Mouse (Mus musculus) adrenal gland, adult 2 months (tissue): ENCODE measurements around the gene Prpf19. TPM values are rescaled to one million over a fixed set of nuclear protein-coding genes. Genes with fewer than 3 reads are reported as not detected.

Experiments
- DNase-seq: peaks from one replicate; pipeline ENCODE4 v3.0.0; 2021
- polyA plus RNA-seq: library from polyadenylated mRNA; depleted of rRNA; stranded (reverse); fragments of >200 nt; gene quantifications from 2 replicates; pipeline ENCODE4 v1.2.3, GENCODE M21; 2012
- total RNA-seq, 2 experiments: library from RNA; stranded (reverse); gene quantifications; 2 replicates each; pipeline ENCODE4 v1.2.3; 2021

The Prpf19 gene
- total and polyA plus RNA-seq, 3 experiments, result 143 to 410 (median 184) TPM

GRCm38 (mm10) chr19:10892201-10892600, 2.8 kb upstream of the Prpf19 start:
- DNase-seq, result no peak

DNA sequence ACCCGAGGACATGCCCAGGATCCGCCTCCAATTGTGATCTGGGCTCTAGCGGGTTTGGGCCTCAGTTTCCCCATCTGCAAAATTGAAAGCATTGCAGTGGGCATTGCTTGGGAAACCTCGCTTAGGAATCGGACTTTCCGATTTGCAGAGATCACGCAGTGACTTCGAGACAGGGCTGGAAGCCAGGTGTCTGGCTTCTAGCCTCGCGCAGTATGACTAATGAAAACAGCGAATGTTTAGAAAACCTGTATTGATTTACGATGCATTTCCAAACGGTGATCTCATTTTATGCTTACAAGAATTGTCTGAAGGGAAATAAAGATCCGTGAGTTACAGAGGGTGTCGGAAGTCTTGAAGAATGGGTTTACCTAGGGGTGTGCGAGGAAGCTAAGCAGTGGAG, 677 bp downstream of the Prpf19 start:
- peak; percentile 70 for DNase-seq

DNA sequence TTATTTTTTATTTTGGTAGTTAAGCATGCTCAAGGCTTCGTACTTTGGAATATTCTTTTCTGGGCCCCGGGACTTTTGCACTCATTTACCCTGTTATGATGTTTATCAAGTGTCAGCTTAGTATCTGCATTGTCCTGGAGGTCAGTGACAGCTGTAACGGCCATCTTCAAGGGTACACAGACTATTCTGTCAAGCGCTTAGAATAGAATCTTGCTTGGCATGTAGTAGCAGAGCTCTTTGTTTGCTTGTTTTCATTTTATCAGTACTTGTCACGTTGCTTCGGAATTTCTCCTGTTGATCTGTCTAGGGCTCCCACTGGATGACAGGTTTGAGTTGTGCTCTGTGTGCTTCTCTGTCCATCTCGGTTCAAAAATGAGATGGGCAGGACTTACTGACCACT, 1.8 kb downstream of the Prpf19 start:
- no peak for DNase-seq

DNA sequence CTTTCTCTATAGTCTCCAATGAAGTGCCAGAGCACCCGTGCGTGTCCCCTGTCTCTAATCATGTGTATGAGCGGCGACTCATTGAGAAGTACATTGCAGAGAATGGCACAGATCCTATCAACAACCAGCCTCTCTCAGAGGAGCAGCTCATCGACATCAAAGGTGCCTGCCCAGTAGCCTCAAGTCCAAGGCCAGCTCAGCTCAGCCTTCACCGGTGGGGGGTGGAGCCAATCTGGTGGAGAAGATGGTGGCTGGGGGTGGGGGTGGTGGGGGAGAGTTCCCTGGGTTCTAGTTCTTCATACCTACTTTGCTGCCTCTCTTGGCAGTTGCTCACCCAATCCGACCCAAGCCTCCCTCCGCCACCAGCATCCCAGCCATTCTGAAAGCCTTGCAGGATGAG, 2.5 kb downstream of the Prpf19 start:
- DNase-seq, result peak; percentile 64

DNA sequence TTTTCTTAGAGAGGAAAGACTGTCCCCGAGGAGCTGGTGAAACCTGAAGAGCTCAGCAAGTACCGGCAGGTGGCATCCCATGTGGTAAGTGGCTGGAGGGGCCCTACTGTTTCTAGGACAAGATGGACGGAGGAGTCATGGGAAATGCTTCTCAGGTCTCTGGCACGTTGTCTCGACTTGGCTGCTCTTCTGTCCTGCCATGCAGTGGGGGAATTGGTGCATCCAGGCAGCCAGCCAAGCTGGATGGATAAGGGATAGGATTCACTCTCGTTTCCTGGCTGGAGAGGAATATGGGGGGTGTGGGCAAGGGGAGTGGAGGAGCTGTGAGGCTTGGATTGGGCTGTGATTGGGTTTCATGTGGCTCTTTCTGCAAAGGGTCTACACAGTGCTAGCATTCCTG, 5.3 kb downstream of the Prpf19 start:
- DNase-seq, result no peak

DNA sequence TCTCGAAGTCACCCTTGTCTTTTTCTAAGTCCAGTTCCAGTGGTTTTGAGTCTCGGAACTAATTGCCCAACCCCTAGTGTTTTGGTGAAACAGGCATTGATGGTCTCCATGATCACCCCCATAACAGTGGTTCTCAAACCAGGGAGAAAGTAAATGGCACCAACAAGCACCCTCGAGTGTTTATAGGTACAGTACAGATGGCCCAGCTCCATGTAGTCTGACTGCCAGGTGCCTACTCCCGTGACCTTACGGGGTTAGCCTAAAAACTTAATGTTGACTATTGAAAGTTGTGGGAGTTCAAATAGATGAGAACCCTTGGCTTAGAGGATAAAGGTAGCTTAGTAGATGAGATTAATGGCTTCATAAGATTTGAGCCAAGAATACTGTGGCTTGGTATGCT, 6.0 kb downstream of the Prpf19 start:
- DNase-seq, result no peak

- DNase-seq, result no peak
Observed at GRCm38 (mm10) chr19:10904512-10904911, 9.5 kb downstream of the Prpf19 start.

DNA sequence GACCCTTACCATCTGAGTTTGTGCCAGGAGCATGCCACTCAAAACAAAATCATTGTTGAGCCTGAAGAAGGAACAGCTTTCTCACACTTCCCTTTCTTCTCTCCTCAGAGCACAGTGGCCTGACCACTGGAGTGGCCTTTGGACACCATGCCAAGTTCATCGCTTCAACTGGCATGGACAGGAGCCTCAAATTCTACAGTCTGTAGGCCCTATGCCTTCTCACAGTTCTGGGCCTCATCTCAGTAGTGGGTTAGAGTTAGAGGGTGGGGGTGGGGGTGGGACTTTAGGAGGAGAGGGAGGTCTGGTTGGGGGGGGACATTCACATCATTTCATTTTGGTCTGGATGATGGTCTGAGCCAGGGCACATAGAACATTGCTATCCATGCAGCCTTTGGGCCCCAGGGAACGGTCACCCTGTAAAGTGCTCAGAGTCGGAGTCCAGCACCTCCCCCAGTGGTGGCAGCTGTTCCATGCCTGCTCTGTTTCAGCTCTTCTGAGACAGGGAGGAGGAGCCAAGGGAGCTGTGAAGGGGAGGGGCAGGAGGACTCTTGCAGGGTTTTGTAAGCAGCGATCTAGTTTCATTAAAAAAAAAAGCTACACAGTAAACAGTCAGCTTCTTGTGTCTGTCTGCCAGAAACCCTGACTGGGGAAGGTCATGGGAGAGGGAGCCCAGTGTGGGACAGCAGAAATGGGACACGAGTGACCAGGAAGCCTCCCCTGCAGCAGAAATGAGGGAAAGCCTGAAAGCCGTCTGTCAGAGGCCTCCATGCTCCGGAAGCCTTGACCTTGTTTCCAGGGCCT, 10.1 kb downstream of the Prpf19 start:
- peak; percentile 91 for DNase-seq

GRCm38 (mm10) chr19:10905728-10906000, 10.6 kb downstream of the Prpf19 start:
- no peak for DNase-seq

DNA sequence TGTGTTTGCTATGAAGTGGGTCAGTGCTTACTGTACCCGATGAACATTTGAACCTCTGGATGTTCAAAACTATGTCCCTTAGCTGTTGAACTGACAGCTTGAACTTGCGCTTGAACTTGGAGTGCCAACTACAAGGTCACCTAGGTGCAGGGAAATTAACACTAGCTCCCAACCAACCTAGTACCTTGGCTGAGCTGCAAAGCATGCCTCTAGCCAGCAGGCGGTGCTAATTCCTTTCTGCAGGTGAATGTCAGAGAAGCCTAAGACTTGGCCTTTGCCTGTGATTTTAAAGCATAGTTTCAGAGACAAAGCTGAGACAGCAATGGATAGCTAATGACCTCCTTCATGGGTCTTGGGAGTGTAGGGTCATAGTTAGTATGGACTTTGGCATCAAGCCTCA, 12.9 kb downstream of the Prpf19 start:
- peak; percentile 52 for DNase-seq

- DNase-seq, result no peak
Observed at GRCm38 (mm10) chr19:10909087-10909721, 14.2 kb downstream of the Prpf19 start.

- no peak for DNase-seq
Observed at GRCm38 (mm10) chr19:10914291-10914690, 19.3 kb downstream of the Prpf19 start.

DNA sequence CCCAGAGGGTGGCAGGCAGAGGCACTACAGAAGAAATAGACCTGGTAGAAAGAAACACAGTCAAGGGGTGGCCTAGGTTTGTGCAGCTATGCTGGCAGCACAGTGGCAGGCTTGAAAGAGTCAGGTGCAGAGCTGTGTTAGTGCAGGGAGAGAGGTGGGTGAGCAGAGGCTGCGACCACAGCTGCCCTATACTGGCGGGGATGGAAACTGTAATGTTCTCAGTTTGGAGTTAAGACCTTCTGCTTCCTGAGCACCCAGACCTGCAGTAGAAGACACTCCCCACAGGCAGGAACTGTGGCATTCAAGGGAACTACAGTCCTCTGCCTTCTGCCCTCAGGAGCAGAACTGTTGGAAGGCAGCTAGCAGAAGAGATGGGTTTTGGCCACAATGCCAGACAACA, 19.8 kb downstream of the Prpf19 start:
- no peak for DNase-seq

GRCm38 (mm10) chr19:10916506-10916905, 21.5 kb downstream of the Prpf19 start:
- no peak for DNase-seq

DNA sequence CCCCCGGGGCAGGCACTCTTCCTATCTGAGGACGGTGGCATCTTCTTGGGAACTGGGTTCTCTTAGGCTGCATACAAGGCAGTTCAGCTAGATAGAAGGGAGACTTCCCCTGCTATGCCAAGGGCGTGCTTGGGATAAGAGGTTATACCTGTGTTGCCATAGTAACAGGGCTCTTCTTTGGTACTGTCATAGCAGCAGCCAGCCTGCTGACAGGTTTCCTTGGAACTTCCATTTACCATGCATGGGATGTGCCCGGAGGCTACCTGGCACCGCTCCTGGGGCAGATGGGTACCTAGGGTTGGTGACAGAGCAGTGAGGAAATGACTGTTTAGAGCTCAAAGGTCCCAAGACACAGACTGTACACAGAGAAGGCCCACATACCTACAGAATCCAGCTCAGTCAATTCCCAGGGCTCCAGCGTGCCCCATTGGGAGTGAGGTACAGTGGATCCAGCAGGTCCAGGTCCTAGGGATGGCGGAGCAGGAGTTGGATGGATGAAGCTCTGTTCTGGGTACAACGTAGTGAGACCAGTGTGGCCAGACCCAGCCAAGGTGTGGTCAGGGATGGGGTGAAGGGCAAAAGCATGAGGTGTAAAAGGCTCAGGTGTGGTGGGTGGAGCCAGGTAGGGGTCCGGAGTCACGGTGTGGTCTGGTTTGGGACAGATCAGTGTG, 23.4 kb downstream of the Prpf19 start:
- DNase-seq, result no peak

DNA sequence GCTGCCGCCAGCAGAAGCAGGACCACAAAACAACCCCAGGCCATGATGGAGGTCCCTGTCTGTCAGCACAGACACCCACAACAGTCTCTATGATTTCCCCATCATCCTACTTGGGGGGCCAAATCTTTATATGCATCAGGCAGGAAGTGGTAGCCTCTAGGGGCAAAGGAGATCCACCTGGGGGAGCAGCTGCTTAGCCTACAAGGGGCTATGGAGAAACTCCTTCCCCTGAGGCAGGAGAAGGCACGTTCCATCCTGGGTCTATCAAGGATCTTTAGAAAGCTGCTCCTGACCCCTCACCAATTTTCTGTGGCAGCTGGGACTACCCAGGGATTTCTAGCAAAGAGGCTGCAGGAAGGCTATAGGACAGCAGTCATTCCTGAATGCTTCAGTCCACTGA, 25.5 kb downstream of the Prpf19 start, which contains the start of gene Zp1:
Zp1 (minus strand) TSS at position 101 of the 400 bp plus-strand sequence.
- no peak for DNase-seq

- DNase-seq, result no peak
Observed at GRCm38 (mm10) chr19:10921058-10921457, 26.0 kb downstream of the Prpf19 start.

- DNase-seq, result peak; percentile 21
Observed at GRCm38 (mm10) chr19:10924220-10924619, 29.2 kb downstream of the Prpf19 start.

- no peak for DNase-seq
Observed at GRCm38 (mm10) chr19:10926123-10926621, 31.1 kb downstream of the Prpf19 start.

DNA sequence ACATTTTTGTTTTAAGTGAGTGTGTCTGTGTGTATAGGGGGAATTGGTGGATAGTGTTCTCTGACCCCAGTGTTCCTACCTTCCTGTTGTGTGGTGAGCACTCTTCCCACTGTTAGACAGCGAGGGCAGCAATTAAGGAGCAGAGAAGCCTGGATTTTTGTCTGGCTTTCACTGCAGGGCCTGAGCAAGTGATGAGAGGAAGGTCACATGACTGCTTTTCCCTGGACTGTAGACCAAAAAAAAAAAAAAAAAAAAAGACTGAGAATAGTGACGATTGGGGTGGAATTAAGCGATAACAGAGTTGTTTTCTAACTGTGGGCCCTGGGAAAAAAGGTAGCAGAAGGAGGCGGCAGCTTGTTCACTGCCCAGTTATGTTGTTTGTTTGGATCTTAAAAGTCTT, 31.6 kb downstream of the Prpf19 start:
- DNase-seq, result no peak

DNA sequence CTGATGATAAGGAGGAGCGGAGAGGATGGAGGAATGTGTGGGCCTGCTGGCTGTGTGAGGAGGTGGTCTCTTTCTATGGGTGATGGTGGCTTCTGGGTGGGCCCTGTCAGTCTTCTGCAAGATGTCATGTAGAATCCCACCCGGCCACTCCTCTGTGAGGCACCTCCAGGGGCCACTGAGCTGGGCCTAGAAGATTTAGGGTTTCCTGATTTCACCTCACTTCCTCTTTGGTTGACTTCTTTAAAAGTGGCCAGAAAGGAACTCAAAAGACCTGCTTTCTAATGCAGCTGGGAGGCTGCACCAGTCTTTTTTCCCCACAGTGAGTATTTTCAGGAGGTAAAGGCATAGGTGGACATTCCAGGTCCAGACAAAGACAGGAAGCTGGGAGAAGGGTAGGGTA, 35.6 kb downstream of the Prpf19 start:
- no peak for DNase-seq

DNA sequence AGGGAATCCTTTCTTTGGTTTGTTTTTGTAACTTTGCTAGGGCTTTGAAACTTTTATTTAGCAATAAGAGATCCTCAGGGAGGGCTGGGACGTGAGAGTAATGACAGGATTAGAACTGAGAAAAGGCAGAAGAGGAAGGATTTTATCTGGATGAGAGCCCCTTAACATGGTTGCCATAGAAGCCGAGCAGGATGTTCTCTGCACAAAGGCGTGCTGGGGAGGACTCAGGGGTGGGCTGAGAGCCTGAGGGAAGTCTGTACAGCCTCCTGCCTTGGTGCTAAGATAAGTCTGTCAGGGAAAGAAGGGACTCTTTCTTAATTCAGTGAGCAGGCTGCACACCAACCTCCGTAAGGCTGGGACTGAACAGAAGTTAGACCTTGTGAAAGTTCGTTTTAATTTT, 40.0 kb downstream of the Prpf19 start:
- DNase-seq, result no peak

DNA sequence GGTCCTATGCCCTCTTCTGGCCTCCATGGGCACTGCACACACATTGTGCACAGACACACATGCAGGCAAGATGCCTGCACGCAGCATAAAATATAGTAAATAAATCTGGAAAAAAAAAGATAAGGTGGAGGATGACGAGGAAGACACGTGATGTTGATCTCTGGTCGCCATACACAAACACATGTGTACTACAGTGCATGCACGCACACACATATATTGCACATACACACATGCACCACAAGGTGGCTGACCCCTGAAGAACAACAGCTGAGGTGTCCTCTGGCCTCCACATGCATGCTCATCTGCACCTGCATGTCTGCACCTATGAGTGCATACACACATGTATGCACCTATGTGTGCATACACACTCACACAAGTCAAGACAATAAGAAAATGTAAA, 41.0 kb downstream of the Prpf19 start:
- DNase-seq, result no peak
